Mouse (Mus musculus): ENCODE results near the gene Plcb4.

GRCm38 (mm10) chr2:135847738-135848137 is 188.9 kb downstream of the Plcb4 start:
- TF ChIP-seq POLR2A (IDR thresholded peaks at IDR 0.05; ENCODE audit: low read depth, low read length) (no peak), CTCF (conservative IDR thresholded peaks at IDR 0.05; ENCODE audit: insufficient read depth, insufficient read length, low read depth, low read length) (no peak)
